Mouse (Mus musculus) embryonic facial prominence, embryonic 13.5 days (tissue): ENCODE data around the gene Cilp2. TPM values are rescaled to one million over a fixed set of nuclear protein-coding genes. Genes with fewer than 3 reads are reported as not detected.

ENCODE experiments used
- ATAC-seq: fragments of 200-750 bp; cut with Nextera tagmentation; 2 replicates; pipeline ENCODE4 v1.8.0; 2017; ENCODE audit warnings: low read depth; ENCODE audit not compliant: insufficient number of reproducible peaks, insufficient read depth, low FRiP score, low TSS enrichment
- H3K27ac ChIP-seq: fragments of 300-500 bp; sonication (generic); 2 replicates; pipeline ENCODE4 v1.5.1; 2015; ENCODE audit warnings: moderate library complexity, mild to moderate bottlenecking, inconsistent platforms
- H3K27me3 ChIP-seq: fragments of 300-500 bp; sonication (generic); 2 replicates; pipeline ENCODE4 v1.6.1; 2015; ENCODE audit warnings: mild to moderate bottlenecking, inconsistent platforms
- H3K36me3 ChIP-seq: fragments of 300-500 bp; sonication (generic); 2 replicates; pipeline ENCODE4 v1.6.1; 2015; ENCODE audit warnings: mild to moderate bottlenecking, inconsistent platforms
- H3K4me1 ChIP-seq: fragments of 300-500 bp; sonication (generic); 2 replicates; pipeline ENCODE4 v1.6.1; 2015; ENCODE audit warnings: inconsistent platforms
- H3K4me2 ChIP-seq: fragments of 300-500 bp; sonication (generic); 2 replicates; pipeline ENCODE4 v1.6.1; 2015; ENCODE audit warnings: moderate library complexity, mild to moderate bottlenecking, inconsistent platforms
- H3K4me3 ChIP-seq: fragments of 300-500 bp; sonication (generic); 2 replicates; pipeline ENCODE4 v1.5.1; 2015; ENCODE audit warnings: mild to moderate bottlenecking, inconsistent platforms
- H3K9ac ChIP-seq: fragments of 300-500 bp; sonication (generic); 2 replicates; pipeline ENCODE4 v1.6.1; 2015; ENCODE audit warnings: mild to moderate bottlenecking, inconsistent platforms
- H3K9me3 ChIP-seq: fragments of 300-500 bp; sonication (generic); 2 replicates; pipeline ENCODE4 v1.6.1; 2016; ENCODE audit warnings: inconsistent platforms
- WGBS: fragments of 180-500 bp; shearing (Covaris S2); methylation state at CpG from one replicate; pipeline ENCODE4 v1.1.7; 2015; ENCODE audit warnings: mixed read lengths; 5-methylcytosine and 5-hydroxymethylcytosine counted together
- polyA plus RNA-seq: library from polyadenylated mRNA; unstranded; fragments of >200 nt; fragmentation: Nextera tagmentation; extraction: Ambion mirVana; gene quantifications from 2 replicates; pipeline ENCODE4 v1.2.1, GENCODE M21; 2015

Cilp2 gene
- polyA plus RNA-seq, 1 experiment from 2014 or later: 0.96 TPM

GRCm38 (mm10) chr8:69899876-69900275, 12.4 kb upstream of the Cilp2 start:
- Histone ChIP-seq H3K4me2 (peak overlapping the region; percentile 98; the same call in 1 of the 2 replicates), H3K27ac (no peak overlapping the region), H3K27me3 (no peaks in the 10 kb centered on the region), H3K4me3 (no peak overlapping the region), H3K9me3 (no peaks in the 10 kb centered on the region), H3K9ac (no peak overlapping the region), H3K36me3 (peaks cover 22% of the 10 kb centered on the region; the same call in 1 of the 2 replicates), H3K4me1 (peaks cover 59% of the 10 kb centered on the region)
- WGBS: 95% methylated on average over 2 of the region's 2 CpGs
- no peak for ATAC-seq

- Histone ChIP-seq H3K4me1 (peaks cover 53% of the 10 kb centered on the region), H3K36me3 (peaks cover 40% of the 10 kb centered on the region), H3K27me3 (no peaks in the 10 kb centered on the region; the same call in 1 of the 2 replicates), H3K9me3 (no peaks in the 10 kb centered on the region), H3K4me2 (no peak overlapping the region), H3K9ac (0 out of 2 replicates have a peak overlapping the region, but pooled peaks have one; percentile 21), H3K4me3 (no peak overlapping the region), H3K27ac (no peak overlapping the region)
- WGBS: 85% methylated on average over 6 of the region's 6 CpGs
- ATAC-seq: no peak
Measured at GRCm38 (mm10) chr8:69897857-69898256, 10.4 kb upstream of the Cilp2 start.

GRCm38 (mm10) chr8:69895772-69896451, 8.4 kb upstream of the Cilp2 start:
- Histone ChIP-seq H3K27me3 (peaks cover 13% of the 10 kb centered on the region), H3K4me2 (no peak overlapping the region), H3K36me3 (peaks cover 50% of the 10 kb centered on the region), H3K9ac (peak overlapping the region; percentile 16; the same call in 1 of the 2 replicates), H3K9me3 (no peaks in the 10 kb centered on the region), H3K27ac (no peak overlapping the region), H3K4me3 (no peak overlapping the region), H3K4me1 (peaks cover 42% of the 10 kb centered on the region)
- 72% methylated on average over 4 of the region's 4 CpGs for WGBS
- ATAC-seq: no peak

- H3K9ac ChIP-seq: no peak overlapping the region
- no peaks in the 10 kb centered on the region for H3K9me3 ChIP-seq
- H3K27ac ChIP-seq: no peak overlapping the region
- H3K36me3 ChIP-seq: peaks cover 50% of the 10 kb centered on the region
- H3K4me3 ChIP-seq: no peak overlapping the region
- peaks cover 33% of the 10 kb centered on the region for H3K4me1 ChIP-seq
- no peak for ATAC-seq
- WGBS: 61% methylated on average over 6 of the region's 6 CpGs
- H3K4me2 ChIP-seq: no peak overlapping the region
- H3K27me3 ChIP-seq: peaks cover 23% of the 10 kb centered on the region
Measured at GRCm38 (mm10) chr8:69894836-69895332, 7.4 kb upstream of the Cilp2 start.

- Histone ChIP-seq H3K4me2 (no peak overlapping the region), H3K9ac (no peak overlapping the region), H3K4me3 (no peak overlapping the region), H3K9me3 (no peaks in the 10 kb centered on the region), H3K4me1 (peaks cover 32% of the 10 kb centered on the region), H3K27ac (no peak overlapping the region), H3K27me3 (peaks cover 33% of the 10 kb centered on the region), H3K36me3 (peaks cover 50% of the 10 kb centered on the region)
- 39% methylated on average over 17 of the region's 17 CpGs for WGBS
- no peak for ATAC-seq
Measured at GRCm38 (mm10) chr8:69893863-69894262, 6.4 kb upstream of the Cilp2 start.

GRCm38 (mm10) chr8:69890813-69891241, 3.3 kb upstream of the Cilp2 start:
- Histone ChIP-seq H3K4me1 (peaks cover 38% of the 10 kb centered on the region), H3K4me3 (no peak overlapping the region), H3K4me2 (no peak overlapping the region), H3K27me3 (peaks cover 64% of the 10 kb centered on the region), H3K9me3 (no peaks in the 10 kb centered on the region), H3K9ac (0 out of 2 replicates have a peak overlapping the region, but pooled peaks have one; percentile 22), H3K27ac (no peak overlapping the region), H3K36me3 (peaks cover 31% of the 10 kb centered on the region)
- 44% methylated on average over 19 of the region's 19 CpGs for WGBS
- no peak for ATAC-seq

GRCm38 (mm10) chr8:69888902-69889301, 1.4 kb upstream of the Cilp2 start:
- Histone ChIP-seq H3K4me1 (peaks cover 32% of the 10 kb centered on the region), H3K36me3 (peaks cover 21% of the 10 kb centered on the region), H3K9ac (0 out of 2 replicates have a peak overlapping the region, but pooled peaks have one; percentile 36), H3K4me3 (peak overlapping the region; percentile 36), H3K4me2 (peak overlapping the region; percentile 60), H3K9me3 (no peaks in the 10 kb centered on the region), H3K27me3 (peaks cover 83% of the 10 kb centered on the region), H3K27ac (no peak overlapping the region)
- ATAC-seq: no peak
- WGBS: 3% methylated on average over 32 of the region's 32 CpGs

- 4% methylated on average over 24 of the region's 24 CpGs for WGBS
- H3K4me3 ChIP-seq: peak overlapping the region; percentile 36
- H3K4me2 ChIP-seq: peak overlapping the region; percentile 60
- H3K9ac ChIP-seq: peak overlapping the region; percentile 36; the same call in 1 of the 2 replicates
- H3K27ac ChIP-seq: no peak overlapping the region
- H3K27me3 ChIP-seq: peaks cover 88% of the 10 kb centered on the region
- H3K9me3 ChIP-seq: no peaks in the 10 kb centered on the region
- peaks cover 15% of the 10 kb centered on the region for H3K36me3 ChIP-seq
- no peak for ATAC-seq
- H3K4me1 ChIP-seq: peaks cover 32% of the 10 kb centered on the region
Measured at GRCm38 (mm10) chr8:69888244-69888866, 868 bp upstream of the Cilp2 start.

GRCm38 (mm10) chr8:69884141-69884540, 3.3 kb downstream of the Cilp2 start:
- no peak overlapping the region for H3K9ac ChIP-seq
- no peak overlapping the region for H3K4me3 ChIP-seq
- no peak overlapping the region for H3K27ac ChIP-seq
- WGBS: 51% methylated on average over 13 of the region's 13 CpGs
- no peaks in the 10 kb centered on the region for H3K9me3 ChIP-seq
- no peaks in the 10 kb centered on the region for H3K36me3 ChIP-seq
- H3K4me2 ChIP-seq: no peak overlapping the region
- peaks cover 54% of the 10 kb centered on the region for H3K4me1 ChIP-seq
- ATAC-seq: no peak
- H3K27me3 ChIP-seq: peaks cover 100% of the 10 kb centered on the region

GRCm38 (mm10) chr8:69882833-69883600, 4.5 kb downstream of the Cilp2 start:
- WGBS: 12% methylated on average over 52 of the region's 52 CpGs
- peaks cover 43% of the 10 kb centered on the region for H3K4me1 ChIP-seq

More at GRCm38 (mm10) chr8:69882833-69883600, 4.5 kb downstream of the Cilp2 start:
- H3K9me3 ChIP-seq: no peaks in the 10 kb centered on the region
- no peak overlapping the region for H3K27ac ChIP-seq
- 0 out of 2 replicates have a peak, but pooled peaks have one; percentile 21 for ATAC-seq
- peak overlapping the region; percentile 61 for H3K4me2 ChIP-seq
- peaks cover 100% of the 10 kb centered on the region for H3K27me3 ChIP-seq
- no peaks in the 10 kb centered on the region for H3K36me3 ChIP-seq
- H3K4me3 ChIP-seq: peak overlapping the region; percentile 46
- 0 out of 2 replicates have a peak overlapping the region, but pooled peaks have one; percentile 55 for H3K9ac ChIP-seq
